Mouse (Mus musculus): ENCODE measurements at regions not wholly inside any gene's neighbourhood (a gene's known extent, or its start where the extent isn't known, plus 50 kb on each side); places are given as distances from the start of the nearest gene placed in this dataset.
A peak's percentile ranks its signal among the peaks of the same experiment; 100 is the strongest.
"Not testable (repeated sequence)": the region's sequence is repeated elsewhere in the genome, so short reads cannot be mapped to it uniquely, and the experiment has no call there.

GRCm38 (mm10) chr5:109842186-109842978 lies 80.8 kb upstream of the Gm15446 start:
- H3K27me3 ChIP-seq (ENCODE audit: control insufficient read depth, insufficient read depth, low read length, poor library complexity, severe bottlenecking); DNase-seq (ENCODE audit: low read depth, low spot score); H3K36me3 ChIP-seq (ENCODE audit: control insufficient read depth, insufficient read depth, low read length, poor library complexity, severe bottlenecking): not testable (repeated sequence)

GRCm38 (mm10) chr5:109844236-109844635 lies 79.0 kb upstream of the Gm15446 start:
- not testable (repeated sequence) for H3K36me3 ChIP-seq (ENCODE audit: control insufficient read depth, insufficient read depth, low read length, poor library complexity, severe bottlenecking); H3K27me3 ChIP-seq (ENCODE audit: control insufficient read depth, insufficient read depth, low read length, poor library complexity, severe bottlenecking); DNase-seq (ENCODE audit: low read depth, low spot score)

DNA sequence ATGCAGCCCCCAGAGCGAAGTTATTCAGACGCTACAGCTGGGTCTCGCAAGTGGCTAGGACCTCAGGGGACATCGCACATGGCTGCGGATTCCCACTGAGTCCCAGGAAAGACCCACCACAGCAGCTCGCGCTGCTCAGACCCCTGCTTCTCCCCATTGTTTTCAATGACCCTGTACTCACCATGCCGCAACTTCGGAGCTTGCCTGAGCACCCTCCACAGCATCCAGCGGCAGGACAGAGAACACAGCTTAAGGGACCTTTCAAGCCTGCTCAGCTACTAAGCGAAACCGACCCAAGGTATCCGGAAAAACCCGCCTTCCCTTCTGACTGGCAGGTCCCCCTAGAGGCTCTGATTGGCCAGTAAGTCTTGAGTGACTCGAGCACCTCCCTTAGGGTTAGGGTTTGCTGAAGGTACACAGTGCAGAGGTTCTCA lies 78.4 kb upstream of the Gm15446 start:
- H3K27me3 ChIP-seq (ENCODE audit: control insufficient read depth, insufficient read depth, low read length, poor library complexity, severe bottlenecking) = no peaks in the 10 kb centered on the region
- peak; percentile 83 for DNase-seq (ENCODE audit: low read depth, low spot score)
- H3K36me3 ChIP-seq (ENCODE audit: control insufficient read depth, insufficient read depth, low read length, poor library complexity, severe bottlenecking) = no peaks in the 10 kb centered on the region

- not testable (repeated sequence) for H3K36me3 ChIP-seq (ENCODE audit: control insufficient read depth, insufficient read depth, low read length, poor library complexity, severe bottlenecking); DNase-seq (ENCODE audit: low read depth, low spot score); H3K27me3 ChIP-seq (ENCODE audit: control insufficient read depth, insufficient read depth, low read length, poor library complexity, severe bottlenecking)
Observed at GRCm38 (mm10) chr5:109851225-109851624, 72.0 kb upstream of the Gm15446 start.

DNA sequence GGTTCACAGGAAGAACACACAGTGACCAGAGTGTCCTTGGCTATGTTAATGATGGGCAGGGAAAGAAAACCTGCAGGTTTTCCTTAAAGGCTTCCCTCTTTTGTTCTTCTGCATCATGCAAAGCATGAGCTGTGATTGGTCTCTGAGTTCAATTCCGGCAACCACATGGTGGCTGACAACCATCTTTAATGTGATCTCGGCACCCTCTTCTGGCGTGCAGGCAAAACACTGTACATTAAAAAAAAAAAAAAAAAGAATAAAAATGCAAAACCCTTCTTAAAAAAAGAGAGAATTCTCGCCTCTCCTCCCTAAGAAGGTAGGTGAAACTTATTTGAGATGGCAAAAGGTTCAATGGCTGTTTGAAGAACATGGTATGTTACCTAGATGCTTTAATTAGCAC lies 62.8 kb upstream of the Gm15446 start:
- Histone ChIP-seq H3K27me3 (ENCODE audit: control insufficient read depth, insufficient read depth, low read length, poor library complexity, severe bottlenecking) (no peaks in the 10 kb centered on the region), H3K36me3 (ENCODE audit: control insufficient read depth, insufficient read depth, low read length, poor library complexity, severe bottlenecking) (no peaks in the 10 kb centered on the region)
- no peak for DNase-seq (ENCODE audit: low read depth, low spot score)

DNA sequence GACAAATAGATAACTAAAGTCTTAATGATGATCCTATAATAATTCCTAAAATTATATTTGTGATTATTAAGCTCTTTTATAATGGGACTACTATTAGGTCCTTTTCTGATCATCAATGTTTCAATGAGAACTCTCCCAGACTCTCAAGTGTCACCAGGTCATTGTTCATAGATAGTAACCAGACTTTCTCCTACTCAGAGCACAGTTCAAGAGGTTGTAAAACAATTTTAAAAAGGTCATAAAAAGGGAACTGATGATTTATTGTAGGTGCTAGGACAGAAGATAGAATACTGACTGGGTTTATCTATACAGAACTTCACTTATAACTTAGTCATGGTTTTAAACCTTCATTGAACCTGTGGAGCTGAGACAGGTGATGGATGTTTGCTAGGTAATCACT lies 58.7 kb upstream of the Gm15446 start:
- not testable (repeated sequence) for H3K36me3 ChIP-seq (ENCODE audit: control insufficient read depth, insufficient read depth, low read length, poor library complexity, severe bottlenecking); DNase-seq (ENCODE audit: low read depth, low spot score)

GRCm38 (mm10) chr5:109865628-109866027 lies 57.6 kb upstream of the Gm15446 start:
- Histone ChIP-seq H3K36me3 (ENCODE audit: control insufficient read depth, insufficient read depth, low read length, poor library complexity, severe bottlenecking) (no peaks in the 10 kb centered on the region), H3K27me3 (ENCODE audit: control insufficient read depth, insufficient read depth, low read length, poor library complexity, severe bottlenecking) (no peaks in the 10 kb centered on the region)
- no peak for DNase-seq (ENCODE audit: low read depth, low spot score)

More for the DNA sequence above, 58.7 kb upstream of the Gm15446 start:
- not testable (repeated sequence) for H3K27me3 ChIP-seq (ENCODE audit: control insufficient read depth, insufficient read depth, low read length, poor library complexity, severe bottlenecking)

DNA sequence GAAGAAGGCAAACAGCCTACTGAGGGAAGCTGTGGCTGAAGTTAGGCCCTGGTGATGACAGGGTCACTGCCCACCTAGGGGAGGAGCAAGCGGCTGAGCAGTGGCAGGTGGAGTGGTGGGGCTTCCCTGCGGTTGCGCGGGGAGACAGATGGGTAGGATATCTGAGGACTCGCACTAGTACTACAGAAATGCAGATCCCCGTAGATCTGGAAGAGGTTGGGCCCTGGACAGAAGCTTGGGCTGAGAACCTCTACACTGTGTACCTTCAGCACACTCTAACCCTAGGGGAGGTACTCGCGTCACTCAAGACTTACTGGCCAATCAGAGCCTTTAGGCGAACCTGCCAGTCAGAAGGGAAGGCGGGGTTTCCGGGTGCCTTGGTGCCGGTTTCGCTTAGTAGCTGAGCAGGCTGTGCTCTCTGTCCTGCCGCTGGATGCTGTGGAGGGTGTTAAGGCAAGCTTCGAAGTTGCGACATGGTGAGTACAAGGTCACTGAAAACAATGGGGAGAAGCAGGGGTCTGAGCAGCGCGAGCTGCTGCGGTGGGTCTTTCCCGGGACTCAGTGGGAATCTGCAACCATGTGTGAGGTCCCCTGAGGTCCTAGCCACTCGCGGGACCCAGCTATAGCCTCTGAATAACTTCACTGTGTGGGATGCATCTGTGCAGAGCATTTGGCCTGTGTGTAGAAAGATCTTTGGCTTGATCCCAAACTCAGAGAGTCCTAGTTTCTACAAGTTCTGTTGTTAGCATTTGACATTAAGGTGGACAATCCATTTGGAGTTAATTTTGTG lies 56.7 kb upstream of the Gm15446 start:
- no peaks in the 10 kb centered on the region for H3K36me3 ChIP-seq (ENCODE audit: control insufficient read depth, insufficient read depth, low read length, poor library complexity, severe bottlenecking)
- no peaks in the 10 kb centered on the region for H3K27me3 ChIP-seq (ENCODE audit: control insufficient read depth, insufficient read depth, low read length, poor library complexity, severe bottlenecking)
- peak; percentile 92 for DNase-seq (ENCODE audit: low read depth, low spot score)

DNA sequence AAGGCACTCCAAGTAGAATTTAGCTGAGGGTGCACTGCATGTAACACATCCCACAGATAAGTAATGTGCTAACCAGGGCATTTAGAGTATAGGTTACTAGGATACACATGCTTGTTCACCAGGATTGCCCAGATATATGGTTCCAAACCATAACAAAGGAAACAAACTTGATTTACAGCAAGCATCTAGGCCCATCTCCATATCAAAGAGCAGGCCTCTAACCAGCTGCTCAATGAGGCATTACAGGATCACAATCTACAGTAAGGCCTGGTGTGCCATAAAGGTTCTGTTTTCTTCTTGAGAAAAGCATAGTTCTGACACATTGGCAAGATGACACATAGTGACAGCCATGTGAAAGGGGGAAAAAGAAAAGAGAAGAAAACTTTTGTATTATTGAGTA lies 56.0 kb upstream of the Gm15446 start:
- DNase-seq (ENCODE audit: low read depth, low spot score); H3K36me3 ChIP-seq (ENCODE audit: control insufficient read depth, insufficient read depth, low read length, poor library complexity, severe bottlenecking); H3K27me3 ChIP-seq (ENCODE audit: control insufficient read depth, insufficient read depth, low read length, poor library complexity, severe bottlenecking): not testable (repeated sequence)
